Mouse (Mus musculus): ENCODE measurements around the gene Cidec. TPM values are rescaled to one million over a fixed set of nuclear protein-coding genes. Genes with fewer than 3 reads are reported as not detected.

Gene Cidec
- polyA plus RNA-seq, 1 experiment: not detected

DNA sequence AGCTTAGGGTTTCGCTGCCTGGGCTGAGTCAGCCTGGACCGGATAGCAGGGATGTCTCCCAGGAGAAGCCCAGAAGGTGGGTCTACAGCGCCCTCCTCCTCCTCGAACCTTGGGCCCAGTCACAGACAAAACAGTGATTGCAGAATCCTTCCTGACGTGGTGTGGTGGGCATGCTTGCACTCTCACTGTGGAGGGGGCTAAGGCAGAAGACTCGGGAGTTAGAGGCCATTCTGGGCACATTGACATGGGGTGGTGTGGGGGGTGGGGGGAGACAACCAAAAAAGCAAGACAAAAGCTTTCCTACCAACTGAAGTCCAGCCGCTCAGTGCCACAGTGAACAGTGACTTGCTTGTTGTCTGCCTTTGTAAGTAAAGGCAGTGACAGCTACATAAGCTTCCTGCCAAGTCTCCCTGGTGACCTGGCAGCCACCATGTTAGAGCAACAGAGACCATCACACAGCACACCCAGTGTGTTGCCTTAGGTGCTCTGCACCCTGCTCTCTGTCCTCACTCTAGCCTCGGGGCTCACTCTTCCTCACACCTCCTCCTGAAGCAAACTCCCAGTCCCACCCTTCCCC lies 51.1 kb downstream of the Cidec start:
- Histone ChIP-seq H3K36me3 (ENCODE audit: control insufficient read depth, insufficient read depth) (peaks cover 45% of the 10 kb centered on the region), H3K4me3 (no peak overlapping the region), H3K4me2 (ENCODE audit: low read depth) (no peak overlapping the region), H3K27me3 (ENCODE audit: control insufficient read depth, insufficient read depth, insufficient read length) (no peaks in the 10 kb centered on the region), H3ac (ENCODE audit: control insufficient read depth, insufficient read length) (no peak overlapping the region), H3K79me2 (ENCODE audit: control insufficient read depth, insufficient read depth) (peaks cover 20% of the 10 kb centered on the region)
- TF ChIP-seq TCF3 (IDR thresholded peaks at IDR 0.05; ENCODE audit: insufficient read length, low read depth): no peak
- no peak for TF ChIP-seq MAX (IDR thresholded peaks at IDR 0.05; ENCODE audit: low read depth)
- no peak for TF ChIP-seq MYOG (IDR thresholded peaks at IDR 0.05; ENCODE audit: control insufficient read depth in 1 of 3, insufficient read depth in 1 of 3, insufficient read length in 2 of 3, low read depth in 2 of 3)
- no peak for TF ChIP-seq REST (IDR thresholded peaks at IDR 0.05; ENCODE audit: insufficient read depth, insufficient read length)
- no peak for TF ChIP-seq MYOD1 (IDR thresholded peaks at IDR 0.05; ENCODE audit: control insufficient read depth in 1 of 3, insufficient read length in 2 of 3, low read depth in 2 of 3)
- no peak for TF ChIP-seq POLR2AphosphoS2 (IDR thresholded peaks at IDR 0.05; ENCODE audit: insufficient read length, low read depth)
- no peak for TF ChIP-seq USF1 (IDR thresholded peaks at IDR 0.05; ENCODE audit: low read depth)
- no peak for TF ChIP-seq CEBPB (IDR thresholded peaks at IDR 0.05; ENCODE audit: insufficient read depth, poor library complexity, severe bottlenecking)
- TF ChIP-seq POLR2A (IDR thresholded peaks at IDR 0.05; ENCODE audit: insufficient read length, low read depth): no peak
- no peak for TF ChIP-seq E2F4 (IDR thresholded peaks at IDR 0.05; ENCODE audit: insufficient read depth)
- TF ChIP-seq TCF12 (IDR thresholded peaks at IDR 0.05; ENCODE audit: insufficient read depth, poor library complexity, severe bottlenecking): no peak
- no peak for TF ChIP-seq SRF (IDR thresholded peaks at IDR 0.05; ENCODE audit: control insufficient read depth, insufficient read length, low read depth)

DNA sequence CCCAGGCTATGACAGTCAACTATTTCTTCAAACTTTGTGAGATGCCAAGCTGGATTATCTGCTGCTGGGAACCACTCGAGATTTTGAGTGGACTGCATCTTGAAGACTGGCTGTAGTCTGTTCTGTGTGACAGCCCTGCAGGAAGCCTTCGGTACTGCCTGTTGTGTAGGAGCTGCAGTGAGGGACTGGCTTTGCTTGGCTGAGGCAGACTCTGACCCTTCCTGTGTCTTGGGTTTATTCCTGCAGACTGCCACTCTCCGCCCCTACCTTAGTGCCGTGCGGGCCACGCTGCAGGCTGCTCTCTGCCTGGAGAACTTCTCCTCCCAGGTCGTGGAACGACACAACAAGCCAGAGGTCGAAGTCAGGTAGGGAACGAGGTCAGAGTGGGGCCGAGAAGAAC lies 55.1 kb downstream of the Cidec start:
- no peak overlapping the region for H3K4me3 ChIP-seq
- TF ChIP-seq REST (IDR thresholded peaks at IDR 0.05; ENCODE audit: insufficient read depth, insufficient read length) (no peak), E2F4 (IDR thresholded peaks at IDR 0.05; ENCODE audit: insufficient read depth) (no peak), POLR2AphosphoS2 (IDR thresholded peaks at IDR 0.05; ENCODE audit: insufficient read length, low read depth) (no peak), MAX (IDR thresholded peaks at IDR 0.05; ENCODE audit: low read depth) (no peak), TCF12 (IDR thresholded peaks at IDR 0.05; ENCODE audit: insufficient read depth, poor library complexity, severe bottlenecking) (no peak), TCF3 (IDR thresholded peaks at IDR 0.05; ENCODE audit: insufficient read length, low read depth) (no peak), USF1 (IDR thresholded peaks at IDR 0.05; ENCODE audit: low read depth) (no peak), SRF (IDR thresholded peaks at IDR 0.05; ENCODE audit: control insufficient read depth, insufficient read length, low read depth) (no peak), POLR2A (IDR thresholded peaks at IDR 0.05; ENCODE audit: insufficient read length, low read depth) (no peak), MYOG (IDR thresholded peaks at IDR 0.05; ENCODE audit: control insufficient read depth in 1 of 3, insufficient read depth in 1 of 3, insufficient read length in 2 of 3, low read depth in 2 of 3) (no peak), CEBPB (IDR thresholded peaks at IDR 0.05; ENCODE audit: insufficient read depth, poor library complexity, severe bottlenecking) (no peak), MYOD1 (IDR thresholded peaks at IDR 0.05; ENCODE audit: control insufficient read depth in 1 of 3, insufficient read length in 2 of 3, low read depth in 2 of 3) (no peak)

DNA sequence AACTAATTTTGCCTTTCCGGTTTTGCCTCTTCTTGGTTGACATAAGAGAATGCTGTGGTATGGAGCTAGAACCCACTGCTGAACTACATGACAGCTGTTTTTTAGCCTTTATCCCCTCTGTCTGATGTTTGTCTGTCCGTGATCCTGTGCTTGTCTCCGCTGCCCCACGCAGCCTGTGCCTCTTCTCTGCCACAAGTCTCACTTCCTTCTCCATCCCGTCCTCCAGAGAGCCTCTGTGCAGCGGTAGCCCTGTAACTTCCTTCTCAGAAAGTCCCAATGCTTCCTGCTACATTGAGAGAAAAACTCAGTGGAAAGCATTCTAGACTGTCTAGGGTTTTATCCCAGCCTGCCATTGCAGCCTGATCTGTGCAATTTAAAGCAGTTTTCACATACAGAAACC lies 56.3 kb downstream of the Cidec start:
- H3K36me3 ChIP-seq (ENCODE audit: control insufficient read depth, insufficient read depth): peaks cover 23% of the 10 kb centered on the region
- TF ChIP-seq USF1 (IDR thresholded peaks at IDR 0.05; ENCODE audit: low read depth) (no peak), TCF12 (IDR thresholded peaks at IDR 0.05; ENCODE audit: insufficient read depth, poor library complexity, severe bottlenecking) (no peak), MAX (IDR thresholded peaks at IDR 0.05; ENCODE audit: low read depth) (no peak), SRF (IDR thresholded peaks at IDR 0.05; ENCODE audit: control insufficient read depth, insufficient read length, low read depth) (no peak), MYOD1 (IDR thresholded peaks at IDR 0.05; ENCODE audit: control insufficient read depth in 1 of 3, insufficient read length in 2 of 3, low read depth in 2 of 3) (no peak), MYOG (IDR thresholded peaks at IDR 0.05; ENCODE audit: control insufficient read depth in 1 of 3, insufficient read depth in 1 of 3, insufficient read length in 2 of 3, low read depth in 2 of 3) (no peak), TCF3 (IDR thresholded peaks at IDR 0.05; ENCODE audit: insufficient read length, low read depth) (no peak), POLR2A (IDR thresholded peaks at IDR 0.05; ENCODE audit: insufficient read length, low read depth) (no peak), POLR2AphosphoS2 (IDR thresholded peaks at IDR 0.05; ENCODE audit: insufficient read length, low read depth) (no peak)
- H3K4me3 ChIP-seq: peak overlapping the region; percentile 99
- peak overlapping the region; percentile 79 for H3K4me2 ChIP-seq (ENCODE audit: low read depth)
- H3K27me3 ChIP-seq (ENCODE audit: control insufficient read depth, insufficient read depth, insufficient read length): no peaks in the 10 kb centered on the region
- H3ac ChIP-seq (ENCODE audit: control insufficient read depth, insufficient read length): peak overlapping the region; percentile 70
- peaks cover 36% of the 10 kb centered on the region for H3K79me2 ChIP-seq (ENCODE audit: control insufficient read depth, insufficient read depth)

More for the DNA sequence above, 55.1 kb downstream of the Cidec start:
- H3K4me2 ChIP-seq (ENCODE audit: low read depth): no peak overlapping the region
- peaks cover 36% of the 10 kb centered on the region for H3K79me2 ChIP-seq (ENCODE audit: control insufficient read depth, insufficient read depth)
- no peak overlapping the region for H3ac ChIP-seq (ENCODE audit: control insufficient read depth, insufficient read length)
- H3K27me3 ChIP-seq (ENCODE audit: control insufficient read depth, insufficient read depth, insufficient read length): no peaks in the 10 kb centered on the region
- H3K36me3 ChIP-seq (ENCODE audit: control insufficient read depth, insufficient read depth): peaks cover 30% of the 10 kb centered on the region

DNA sequence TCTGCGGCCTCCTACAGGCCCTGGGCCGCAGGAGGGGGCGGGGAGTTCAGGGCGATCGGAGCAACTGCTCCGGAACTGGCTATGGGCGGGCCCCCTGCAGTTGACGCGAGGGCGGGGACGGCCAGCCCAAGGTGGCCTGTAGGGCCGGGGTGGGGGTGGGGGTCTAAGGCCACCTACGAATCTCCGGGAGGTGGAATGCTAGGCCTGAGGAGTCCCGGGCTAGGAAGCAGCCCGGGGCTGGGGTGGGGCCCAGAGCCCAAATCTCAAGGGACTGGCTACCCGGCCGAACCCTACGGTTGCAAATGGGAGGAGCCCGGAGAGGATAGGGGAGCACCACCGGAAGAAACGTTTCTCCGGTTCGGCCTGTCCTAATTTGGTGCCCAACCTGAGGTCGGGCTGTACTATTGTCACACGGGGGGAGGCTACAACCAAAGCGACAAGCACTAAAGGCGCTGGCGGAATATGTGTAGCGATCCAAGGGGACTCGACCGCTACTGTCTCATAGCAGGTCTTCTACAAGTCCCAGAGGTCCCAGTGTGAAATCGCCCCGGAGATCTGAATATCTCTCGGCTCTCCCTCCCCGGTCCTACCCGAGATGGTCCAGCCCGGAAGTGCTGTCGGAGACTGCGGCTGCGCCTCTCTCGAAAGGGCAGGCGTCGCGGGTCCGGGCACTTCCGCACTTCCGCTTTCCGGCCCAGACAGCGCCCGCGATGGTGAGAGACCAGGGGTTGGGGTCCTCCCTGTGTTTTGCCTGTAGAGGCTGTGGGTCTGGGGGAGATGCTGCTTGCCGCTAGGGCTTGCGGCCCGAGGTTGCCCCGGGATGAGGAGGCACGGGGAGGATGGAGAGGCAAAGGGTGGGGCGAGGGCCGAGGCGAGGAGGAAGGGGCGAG lies 57.8 kb downstream of the Cidec start, which contains the start of the genes Tada3 and Arpc4:
Gene Tada3, minus strand, starts transcription at position 388 of the 890 bp plus-strand sequence.
Gene Arpc4, plus strand, starts transcription at position 620 of the 890 bp plus-strand sequence.
- Histone ChIP-seq H3K27me3 (ENCODE audit: control insufficient read depth, insufficient read depth, insufficient read length) (no peaks in the 10 kb centered on the region), H3ac (ENCODE audit: control insufficient read depth, insufficient read length) (peak within 1 kb of the TSS; percentile 70), H3K36me3 (ENCODE audit: control insufficient read depth, insufficient read depth) (peaks cover 19% of the 10 kb centered on the region), H3K79me2 (ENCODE audit: control insufficient read depth, insufficient read depth) (peaks cover 36% of the 10 kb centered on the region), H3K4me2 (ENCODE audit: low read depth) (peak within 1 kb of the TSS; percentile 87), H3K4me3 (peak within 1 kb of the TSS; percentile 99)
- TF ChIP-seq E2F4 (IDR thresholded peaks at IDR 0.05; ENCODE audit: insufficient read depth) (no peak), TCF3 (IDR thresholded peaks at IDR 0.05; ENCODE audit: insufficient read length, low read depth) (no peak), POLR2A (IDR thresholded peaks at IDR 0.05; ENCODE audit: insufficient read length, low read depth) (peak; percentile 66), TCF12 (IDR thresholded peaks at IDR 0.05; ENCODE audit: insufficient read depth, poor library complexity, severe bottlenecking) (no peak), USF1 (IDR thresholded peaks at IDR 0.05; ENCODE audit: low read depth) (no peak), REST (IDR thresholded peaks at IDR 0.05; ENCODE audit: insufficient read depth, insufficient read length) (no peak), POLR2AphosphoS2 (IDR thresholded peaks at IDR 0.05; ENCODE audit: insufficient read length, low read depth) (peak; percentile 81), MYOG (IDR thresholded peaks at IDR 0.05; ENCODE audit: control insufficient read depth in 1 of 3, insufficient read depth in 1 of 3, insufficient read length in 2 of 3, low read depth in 2 of 3) (peak in 2 of 3 experiments; percentile 36 to 57), MAX (IDR thresholded peaks at IDR 0.05; ENCODE audit: low read depth) (no peak), SRF (IDR thresholded peaks at IDR 0.05; ENCODE audit: control insufficient read depth, insufficient read length, low read depth) (peak; percentile 98), MYOD1 (IDR thresholded peaks at IDR 0.05; ENCODE audit: control insufficient read depth in 1 of 3, insufficient read length in 2 of 3, low read depth in 2 of 3) (peak in 1 of 3 experiments; percentile 31), CEBPB (IDR thresholded peaks at IDR 0.05; ENCODE audit: insufficient read depth, poor library complexity, severe bottlenecking) (no peak)

All from myocyte (in vitro differentiated cells).